Mouse (Mus musculus) forebrain, embryonic 13.5 days (tissue): ENCODE measurements at regions not wholly inside any gene's neighbourhood (a gene's known extent, or its start where the extent isn't known, plus 50 kb on each side); places are given as distances from the start of the nearest gene placed in this dataset.

Source experiments
- ATAC-seq: fragments of 200-750 bp; cut with Nextera tagmentation; 2 replicates; pipeline ENCODE4 v1.8.0; 2017
- H3K27ac ChIP-seq: fragments of 300-500 bp; sonication (generic); 2 replicates; pipeline ENCODE4 v1.5.1; 2015; ENCODE audit warnings: inconsistent platforms, mild to moderate bottlenecking, moderate library complexity
- H3K27me3 ChIP-seq: fragments of 300-500 bp; sonication (generic); 2 replicates; pipeline ENCODE4 v1.6.1; 2015; ENCODE audit warnings: mild to moderate bottlenecking, inconsistent platforms
- H3K36me3 ChIP-seq: fragments of 300-500 bp; sonication (generic); 2 replicates; pipeline ENCODE4 v1.6.1; 2015; ENCODE audit warnings: mild to moderate bottlenecking, inconsistent platforms; ENCODE audit not compliant: poor library complexity, severe bottlenecking
- H3K4me1 ChIP-seq: fragments of 300-500 bp; sonication (generic); 2 replicates; pipeline ENCODE4 v1.6.1; 2015; ENCODE audit warnings: inconsistent platforms
- H3K4me2 ChIP-seq: fragments of 300-500 bp; sonication (generic); 2 replicates; pipeline ENCODE4 v1.6.1; 2015; ENCODE audit warnings: inconsistent platforms, mild to moderate bottlenecking, moderate library complexity
- H3K4me3 ChIP-seq: fragments of 300-500 bp; sonication (generic); 2 replicates; pipeline ENCODE4 v1.5.1; 2015; ENCODE audit warnings: mild to moderate bottlenecking, inconsistent platforms
- H3K9ac ChIP-seq: fragments of 300-500 bp; sonication (generic); 2 replicates; pipeline ENCODE4 v1.6.1; 2015; ENCODE audit warnings: mild to moderate bottlenecking, inconsistent platforms
- H3K9me3 ChIP-seq: fragments of 300-500 bp; sonication (generic); replicated peaks from 2 replicates; pipeline ENCODE4 v1.6.1; 2016; ENCODE audit warnings: inconsistent platforms
- WGBS: fragments of 180-500 bp; shearing (Covaris S2); methylation state at CpG from one replicate; pipeline ENCODE4 v1.1.7; 2015; 5-methylcytosine and 5-hydroxymethylcytosine counted together

DNA sequence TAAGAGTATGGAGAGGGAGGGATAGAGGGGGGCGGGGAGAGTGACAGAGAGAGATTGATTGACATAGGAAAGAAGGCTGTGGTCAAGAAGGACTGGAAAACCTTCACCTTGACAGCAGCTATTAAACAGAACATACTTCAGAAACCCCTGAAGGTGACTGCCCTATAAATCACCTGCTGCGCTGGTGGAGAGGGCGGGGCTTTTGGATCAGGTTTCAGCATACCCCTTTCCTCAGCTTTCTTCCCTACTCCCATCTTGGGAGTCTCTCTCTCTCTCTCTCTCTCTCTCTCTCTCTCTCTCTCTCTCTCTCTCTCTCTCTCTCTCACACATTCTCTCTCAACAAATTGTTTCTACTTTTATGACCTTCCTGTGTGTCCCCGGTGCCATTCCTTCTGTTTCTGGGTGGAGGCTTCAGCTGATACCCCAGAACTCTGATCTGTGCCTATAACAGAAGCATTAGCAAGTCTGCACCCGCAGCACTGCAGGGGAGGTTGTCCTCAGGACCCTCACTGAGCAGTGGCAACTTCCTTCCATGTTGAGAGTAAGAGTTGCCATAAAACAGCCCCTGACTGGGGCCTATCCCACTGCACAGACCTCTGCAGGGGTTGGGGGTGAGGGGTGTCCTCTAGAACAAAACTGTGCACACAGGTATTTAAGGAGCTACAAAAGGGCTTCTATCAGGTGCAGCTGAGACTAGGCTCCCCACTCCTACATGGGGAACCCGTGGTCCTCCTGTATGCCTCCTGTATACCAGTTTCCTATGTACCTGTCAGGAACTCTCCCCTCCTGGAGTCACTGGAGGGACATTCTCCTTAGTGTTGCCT lies 216.7 kb upstream of the 4930535I16Rik start:
- Histone ChIP-seq H3K4me3 (no peak overlapping the region), H3K9ac (no peak overlapping the region), H3K36me3 (no peaks in the 10 kb centered on the region), H3K4me1 (peaks cover 7% of the 10 kb centered on the region; the same call in 1 of the 2 replicates), H3K27ac (no peak overlapping the region; the same call in 1 of the 2 replicates), H3K9me3 (no peaks in the 10 kb centered on the region), H3K4me2 (no peak overlapping the region), H3K27me3 (0 out of 2 replicates have a peak, but pooled peaks cover 8% of the 10 kb centered on the region)
- ATAC-seq, result no peak
- WGBS, result 40% methylated on average over 6 of the region's 6 CpGs

DNA sequence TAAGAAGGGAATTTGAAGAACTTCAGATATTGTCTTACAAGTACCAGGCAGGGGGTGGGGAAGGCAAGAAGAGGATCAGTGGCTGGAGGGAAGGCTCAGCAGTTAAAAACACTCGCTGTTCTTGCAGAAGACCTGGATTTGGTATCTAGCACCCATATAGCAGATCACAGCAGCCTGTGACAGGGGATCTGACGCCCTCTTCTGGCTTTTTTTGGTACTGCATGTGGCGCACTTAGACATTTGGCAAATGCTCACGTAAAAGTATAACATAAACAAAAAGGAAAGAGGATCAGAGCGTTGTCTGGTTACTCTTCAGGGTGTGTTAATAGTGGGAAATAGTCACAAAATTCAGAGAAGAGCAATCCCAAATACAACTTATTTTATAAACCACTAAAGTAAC lies 213.1 kb upstream of the 4930535I16Rik start:
- no peaks in the 10 kb centered on the region for H3K36me3 ChIP-seq
- H3K9ac ChIP-seq, result no peak overlapping the region
- 76% methylated on average over 5 of the region's 5 CpGs for WGBS
- no peak for ATAC-seq
- H3K4me2 ChIP-seq, result no peak overlapping the region
- no peak overlapping the region for H3K4me3 ChIP-seq
- no peak overlapping the region for H3K27ac ChIP-seq
- H3K27me3 ChIP-seq, result 0 out of 2 replicates have a peak, but pooled peaks cover 8% of the 10 kb centered on the region
- peaks cover 7% of the 10 kb centered on the region; the same call in 1 of the 2 replicates for H3K4me1 ChIP-seq
- no peaks in the 10 kb centered on the region for H3K9me3 ChIP-seq

DNA sequence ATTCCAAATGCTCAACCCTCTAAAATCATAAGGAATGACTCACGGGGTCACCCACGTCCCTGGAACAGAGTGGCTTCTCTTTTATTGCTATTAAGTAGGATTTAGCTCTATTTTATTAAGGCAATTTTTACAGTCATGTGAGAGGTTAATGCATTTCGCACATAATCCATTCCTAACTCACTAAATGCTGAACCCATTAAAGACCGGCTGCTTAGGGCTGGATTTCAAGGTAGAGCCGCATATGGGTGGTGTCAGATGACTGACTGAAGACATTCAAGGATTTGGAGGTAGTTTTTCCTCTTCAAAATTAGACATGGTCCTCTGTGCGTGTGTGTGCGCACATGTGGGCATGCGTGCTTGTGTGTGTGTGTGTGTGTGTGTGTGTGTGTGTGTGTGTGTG lies 208.4 kb upstream of the 4930535I16Rik start:
- no peaks in the 10 kb centered on the region for H3K4me1 ChIP-seq
- H3K4me3 ChIP-seq, result no peak overlapping the region
- H3K36me3 ChIP-seq, result no peaks in the 10 kb centered on the region
- H3K9me3 ChIP-seq, result no peaks in the 10 kb centered on the region
- no peak overlapping the region for H3K27ac ChIP-seq
- no peak overlapping the region for H3K9ac ChIP-seq
- 90% methylated on average over 8 of the region's 8 CpGs for WGBS
- H3K27me3 ChIP-seq, result no peaks in the 10 kb centered on the region
- no peak for ATAC-seq
- H3K4me2 ChIP-seq, result no peak overlapping the region

DNA sequence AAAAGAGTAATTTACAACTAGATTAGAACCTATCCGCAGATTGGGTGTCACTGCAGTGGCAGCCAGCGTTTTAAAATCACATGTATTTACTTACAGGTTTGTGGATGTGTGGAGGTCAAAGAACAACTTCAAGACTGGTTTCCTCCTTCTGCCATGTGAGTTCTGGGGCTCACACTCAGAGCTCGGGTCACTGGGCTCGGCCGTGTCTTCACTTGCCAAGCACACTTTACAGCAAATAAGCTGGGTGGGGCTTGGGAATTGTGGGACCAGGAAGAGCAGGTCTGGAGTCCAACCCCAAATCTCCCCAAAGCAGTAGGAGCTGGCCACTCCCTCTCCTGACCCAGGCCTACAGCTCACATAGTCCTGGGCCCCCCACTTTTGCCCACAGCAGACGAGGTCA lies 202.5 kb upstream of the 4930535I16Rik start:
- H3K4me1 ChIP-seq, result no peaks in the 10 kb centered on the region
- WGBS, result 70% methylated on average over 6 of the region's 6 CpGs
- H3K27ac ChIP-seq, result no peak overlapping the region
- H3K4me3 ChIP-seq, result no peak overlapping the region
- H3K9ac ChIP-seq, result no peak overlapping the region
- no peak overlapping the region for H3K4me2 ChIP-seq
- H3K27me3 ChIP-seq, result no peaks in the 10 kb centered on the region
- no peak for ATAC-seq
- no peaks in the 10 kb centered on the region for H3K36me3 ChIP-seq
- H3K9me3 ChIP-seq, result no peaks in the 10 kb centered on the region

DNA sequence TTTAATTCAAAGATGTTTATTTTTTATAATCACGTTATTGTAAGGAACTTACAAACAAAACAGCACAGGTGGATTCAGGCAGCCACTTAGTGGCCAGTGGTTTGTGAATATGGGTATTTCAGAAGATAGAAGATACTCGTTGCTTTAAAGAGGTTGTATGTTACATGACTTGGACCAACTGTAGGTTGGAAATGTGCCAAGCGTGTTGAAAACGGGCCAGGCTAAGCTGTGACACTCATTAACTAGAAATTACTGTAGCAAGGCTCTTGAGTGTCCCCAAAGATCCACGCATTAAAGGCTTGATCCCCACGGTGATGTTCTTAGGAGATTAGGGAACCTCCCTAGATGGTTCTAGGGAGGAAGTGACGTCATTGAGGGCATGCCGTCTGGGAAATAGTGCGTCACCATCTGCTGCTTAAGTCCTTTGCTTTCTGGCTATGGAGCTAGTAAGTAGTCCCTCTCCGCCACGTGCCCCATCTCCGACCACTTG lies 196.1 kb upstream of the 4930535I16Rik start:
- no peaks in the 10 kb centered on the region for H3K36me3 ChIP-seq
- 0 out of 2 replicates have a peak, but pooled peaks cover 8% of the 10 kb centered on the region for H3K4me1 ChIP-seq
- H3K4me3 ChIP-seq, result no peak overlapping the region
- no peak overlapping the region for H3K4me2 ChIP-seq
- H3K9me3 ChIP-seq, result peaks cover 5% of the 10 kb centered on the region; the same call in 1 of the 2 replicates
- no peak overlapping the region for H3K27ac ChIP-seq
- H3K9ac ChIP-seq, result no peak overlapping the region
- no peaks in the 10 kb centered on the region for H3K27me3 ChIP-seq
- 77% methylated on average over 12 of the region's 12 CpGs for WGBS
- ATAC-seq, result no peak

DNA sequence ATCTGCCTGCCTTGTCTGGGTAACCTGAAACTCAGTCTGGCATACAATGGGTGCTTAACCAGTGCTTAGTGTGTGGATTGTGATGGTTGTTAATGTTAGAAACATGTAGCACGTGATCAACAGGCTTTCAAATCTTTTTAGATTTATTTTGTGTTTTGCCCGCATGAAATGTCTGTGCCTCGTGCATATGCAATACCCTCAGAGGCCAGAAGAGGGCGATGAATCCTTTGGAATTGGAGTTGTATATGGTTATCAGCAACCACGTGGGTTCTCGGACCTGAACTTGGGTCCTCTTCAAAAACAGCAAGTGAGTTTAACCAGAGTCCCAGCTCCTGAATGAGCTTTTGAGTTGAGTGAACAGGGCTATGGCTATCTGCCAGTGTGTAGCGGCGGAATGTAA lies 192.9 kb upstream of the 4930535I16Rik start:
- Histone ChIP-seq H3K4me3 (no peak overlapping the region), H3K27me3 (no peaks in the 10 kb centered on the region), H3K9ac (no peak overlapping the region), H3K4me2 (no peak overlapping the region), H3K27ac (no peak overlapping the region), H3K4me1 (peaks cover 13% of the 10 kb centered on the region; the same call in 1 of the 2 replicates), H3K36me3 (no peaks in the 10 kb centered on the region), H3K9me3 (peaks cover 5% of the 10 kb centered on the region; the same call in 1 of the 2 replicates)
- ATAC-seq, result no peak
- 66% methylated on average over 8 of the region's 8 CpGs for WGBS

DNA sequence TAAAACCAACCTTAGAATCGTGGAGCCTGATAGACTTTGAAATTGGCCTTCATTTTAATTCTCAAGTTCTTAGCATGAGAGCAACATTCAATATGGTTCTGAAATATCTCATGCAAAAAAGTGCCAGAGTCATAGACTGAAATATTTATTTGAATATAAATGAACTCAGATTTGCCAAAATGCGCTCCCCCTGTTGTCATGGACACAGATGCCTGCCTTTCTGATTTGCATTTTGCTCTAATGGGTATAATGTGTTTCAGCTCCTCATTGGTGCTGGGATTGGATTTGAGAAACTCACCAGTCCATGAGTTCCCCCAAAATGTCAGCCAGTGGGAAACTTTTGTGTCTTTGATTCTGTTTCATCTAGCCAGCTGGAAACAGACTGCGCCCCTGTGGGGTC lies 191.5 kb upstream of the 4930535I16Rik start:
- Histone ChIP-seq H3K27me3 (no peaks in the 10 kb centered on the region), H3K4me1 (peaks cover 13% of the 10 kb centered on the region; the same call in 1 of the 2 replicates), H3K4me3 (no peak overlapping the region), H3K27ac (no peak overlapping the region), H3K9me3 (peaks cover 5% of the 10 kb centered on the region; the same call in 1 of the 2 replicates), H3K36me3 (no peaks in the 10 kb centered on the region), H3K4me2 (no peak overlapping the region), H3K9ac (no peak overlapping the region)
- no peak for ATAC-seq
- 81% methylated on average over 3 of the region's 3 CpGs for WGBS

DNA sequence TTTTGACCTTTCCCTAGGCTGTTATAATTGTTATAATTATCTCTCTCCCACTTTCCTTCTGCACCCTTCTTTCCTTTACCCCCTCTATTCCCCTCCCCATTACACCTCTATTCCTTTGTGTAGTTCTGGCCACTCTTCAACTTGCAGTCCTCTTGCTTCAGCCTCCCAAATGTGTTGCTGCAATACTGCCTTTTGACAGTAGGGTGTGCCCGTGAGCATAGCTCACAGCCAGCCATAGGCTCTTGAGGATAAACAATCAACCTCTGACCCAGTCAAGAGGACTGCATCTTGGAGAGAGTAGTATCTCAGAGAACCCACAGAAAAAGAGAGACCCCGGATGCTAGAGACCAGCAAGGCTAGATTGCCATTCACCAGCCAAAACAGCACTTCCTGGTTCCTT lies 184.9 kb upstream of the 4930535I16Rik start:
- Histone ChIP-seq H3K4me1 (peaks cover 12% of the 10 kb centered on the region; the same call in 1 of the 2 replicates), H3K9ac (no peak overlapping the region), H3K36me3 (no peaks in the 10 kb centered on the region), H3K4me3 (no peak overlapping the region), H3K9me3 (no peaks in the 10 kb centered on the region), H3K4me2 (no peak overlapping the region), H3K27ac (no peak overlapping the region), H3K27me3 (no peaks in the 10 kb centered on the region)
- no peak for ATAC-seq
- 46% methylated on average over 2 of the region's 2 CpGs for WGBS

DNA sequence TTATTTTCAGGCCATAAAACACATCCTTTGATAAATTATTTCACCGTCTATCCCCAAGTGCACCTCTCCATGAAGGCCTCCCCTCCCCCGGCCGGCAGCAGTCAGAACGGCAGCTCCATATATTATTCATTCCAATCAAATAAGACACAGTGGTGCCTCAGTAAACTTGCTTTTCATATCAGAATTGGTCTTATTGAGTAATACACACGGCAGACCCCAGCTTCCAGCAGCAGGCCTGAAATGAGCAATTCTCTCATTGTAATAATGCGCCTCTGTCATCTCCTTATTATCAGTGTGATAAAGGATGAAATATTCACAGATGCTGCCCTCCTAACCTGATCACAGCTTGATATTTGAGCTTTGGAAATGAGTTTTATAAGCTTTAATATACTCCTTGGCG lies 169.0 kb upstream of the 4930535I16Rik start:
- WGBS, result 77% methylated on average over 7 of the region's 7 CpGs
- H3K4me3 ChIP-seq, result no peak overlapping the region
- H3K9me3 ChIP-seq, result no peaks in the 10 kb centered on the region
- no peak overlapping the region for H3K27ac ChIP-seq
- ATAC-seq, result no peak
- no peak overlapping the region for H3K4me2 ChIP-seq
- no peaks in the 10 kb centered on the region for H3K36me3 ChIP-seq
- no peaks in the 10 kb centered on the region for H3K4me1 ChIP-seq
- H3K27me3 ChIP-seq, result no peaks in the 10 kb centered on the region
- H3K9ac ChIP-seq, result no peak overlapping the region

DNA sequence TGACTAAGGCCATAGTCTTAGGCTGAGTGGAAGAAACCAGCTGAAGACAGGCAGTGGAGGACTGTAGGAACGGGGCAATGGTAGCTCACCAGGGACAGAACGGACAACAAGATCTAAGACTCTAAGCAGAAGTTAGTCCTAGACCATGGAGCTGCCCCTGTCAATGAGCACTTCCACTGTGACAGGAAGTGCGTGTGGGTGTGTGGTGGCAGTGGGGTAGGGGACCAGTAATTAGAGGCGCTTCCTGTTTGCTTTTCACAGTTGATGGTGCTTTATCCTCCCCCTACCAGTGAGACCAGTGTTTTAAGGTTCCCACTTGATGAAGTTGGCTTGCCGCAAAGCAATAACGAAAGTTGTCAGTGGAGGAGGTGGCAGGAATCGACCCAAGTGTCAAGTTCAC lies 168.4 kb upstream of the 4930535I16Rik start:
- Histone ChIP-seq H3K4me2 (no peak overlapping the region), H3K27me3 (no peaks in the 10 kb centered on the region), H3K4me1 (no peaks in the 10 kb centered on the region), H3K36me3 (no peaks in the 10 kb centered on the region), H3K27ac (no peak overlapping the region), H3K9ac (no peak overlapping the region), H3K4me3 (no peak overlapping the region), H3K9me3 (no peaks in the 10 kb centered on the region)
- ATAC-seq, result no peak
- WGBS, result 85% methylated on average over 7 of the region's 7 CpGs

DNA sequence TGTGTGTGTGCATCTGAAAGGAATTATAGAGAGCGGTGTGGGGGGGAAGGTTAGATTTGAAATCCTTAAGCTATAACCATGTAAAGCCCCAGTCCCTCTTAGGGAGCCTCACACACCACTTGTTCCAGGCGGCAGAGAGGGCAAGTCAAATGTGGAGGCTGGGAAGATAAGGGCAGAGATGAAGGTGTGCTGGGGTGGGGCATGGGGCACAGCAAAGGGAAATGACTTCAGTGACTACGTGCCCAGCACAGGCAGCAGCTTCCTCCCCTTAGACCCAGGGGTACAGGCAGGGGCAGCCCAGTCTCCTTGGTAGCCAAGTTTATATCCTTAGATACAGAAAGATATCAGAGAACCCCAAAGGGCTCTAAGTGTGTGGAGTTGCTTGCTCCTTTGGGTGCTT lies 161.8 kb upstream of the 4930535I16Rik start:
- ATAC-seq, result no peak
- H3K9me3 ChIP-seq, result no peaks in the 10 kb centered on the region
- no peak overlapping the region for H3K27ac ChIP-seq
- no peak overlapping the region for H3K9ac ChIP-seq
- no peaks in the 10 kb centered on the region for H3K36me3 ChIP-seq
- WGBS, result 85% methylated on average over 3 of the region's 3 CpGs
- H3K4me2 ChIP-seq, result no peak overlapping the region
- H3K4me1 ChIP-seq, result peaks cover 10% of the 10 kb centered on the region; the same call in 1 of the 2 replicates
- H3K4me3 ChIP-seq, result no peak overlapping the region
- 0 out of 2 replicates have a peak, but pooled peaks cover 5% of the 10 kb centered on the region for H3K27me3 ChIP-seq

DNA sequence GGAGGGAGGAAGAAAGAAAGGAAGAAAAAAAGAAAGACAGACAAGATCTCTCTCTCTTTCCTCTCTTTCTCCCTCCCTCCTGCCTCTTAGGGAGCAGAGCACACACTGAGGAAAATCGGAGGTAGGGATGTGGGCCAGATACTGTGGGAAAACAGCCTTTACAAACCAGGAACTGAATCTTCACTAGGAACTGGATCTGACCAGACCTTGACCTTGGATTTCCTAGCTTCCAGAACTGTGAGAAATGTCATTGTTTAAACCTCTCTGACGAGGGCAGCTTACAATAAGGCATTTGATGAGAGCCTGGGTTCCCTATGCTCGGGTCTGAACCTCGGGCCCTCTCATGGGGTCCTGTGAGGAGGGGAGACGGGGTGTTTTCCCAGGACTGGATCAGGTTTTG lies 157.7 kb upstream of the 4930535I16Rik start:
- Histone ChIP-seq H3K27me3 (0 out of 2 replicates have a peak, but pooled peaks cover 5% of the 10 kb centered on the region), H3K9ac (no peak overlapping the region), H3K4me1 (peaks cover 10% of the 10 kb centered on the region; the same call in 1 of the 2 replicates), H3K4me3 (no peak overlapping the region), H3K9me3 (0 out of 2 replicates have a peak, but pooled peaks cover 4% of the 10 kb centered on the region), H3K4me2 (no peak overlapping the region), H3K27ac (no peak overlapping the region), H3K36me3 (no peaks in the 10 kb centered on the region)
- ATAC-seq, result no peak
- WGBS, result 67% methylated on average over 5 of the region's 5 CpGs
